Mouse (Mus musculus) CH12.LX (cell line): ENCODE results near the gene Usp32.

Source experiments
- BHLHE40 ChIP-seq: IDR thresholded peaks from 2 replicates; pipeline ENCODE4 v1.6.1; 2011; ENCODE audit warnings: mild to moderate bottlenecking, low read depth, low read length, improper control_type of control experiment
- CHD2 ChIP-seq: IDR thresholded peaks from 2 replicates; pipeline ENCODE4 v1.6.1; 2011; ENCODE audit warnings: low read length, improper control_type of control experiment
- CTCF ChIP-seq, 2 experiments: IDR thresholded peaks in 1 of 2; conservative IDR thresholded peaks in 1 of 2; 2 replicates each; pipeline ENCODE4 v1.5.1; 2011 to 2012; ENCODE audit warnings: low read depth in 2 of 2, low read length in 2 of 2, improper control_type of control experiment in 1 of 2, inconsistent platforms in 1 of 2, mild to moderate bottlenecking in 1 of 2, moderate library complexity in 1 of 2
- E2F4 ChIP-seq: IDR thresholded peaks from 2 replicates; pipeline ENCODE4 v1.6.1; 2011; ENCODE audit warnings: low read depth, low read length, improper control_type of control experiment; ENCODE audit not compliant: insufficient replicate concordance
- ELF1 ChIP-seq: IDR thresholded peaks from 2 replicates; pipeline ENCODE4 v1.6.1; 2014; ENCODE audit warnings: low read depth, mild to moderate bottlenecking, inconsistent platforms, low read length, improper control_type of control experiment
- GABPA ChIP-seq: IDR thresholded peaks from 2 replicates; pipeline ENCODE4 v1.6.1; 2012; ENCODE audit warnings: low read depth, low read length, improper control_type of control experiment, inconsistent platforms; ENCODE audit not compliant: insufficient replicate concordance
- HCFC1 ChIP-seq: IDR thresholded peaks from 2 replicates; pipeline ENCODE4 v1.6.1; 2012; ENCODE audit warnings: low read depth, mild to moderate bottlenecking, inconsistent platforms, low read length, improper control_type of control experiment
- NELFE ChIP-seq: IDR thresholded peaks from 2 replicates; pipeline ENCODE4 v1.6.1; 2011; ENCODE audit warnings: low read depth, low read length, improper control_type of control experiment
- PAX5 ChIP-seq: IDR thresholded peaks from 2 replicates; pipeline ENCODE4 v1.6.1; 2012; ENCODE audit warnings: low read length, inconsistent platforms, mixed read lengths
- POLR2A ChIP-seq: IDR thresholded peaks from 2 replicates; pipeline ENCODE4 v1.6.1; 2011; ENCODE audit warnings: low read depth, mild to moderate bottlenecking, improper control_type of control experiment, low read length
- USF2 ChIP-seq: conservative IDR thresholded peaks from 2 replicates; pipeline ENCODE4 v1.6.1; 2011; ENCODE audit warnings: low read depth, low read length, improper control_type of control experiment
- ZKSCAN1 ChIP-seq: IDR thresholded peaks from 2 replicates; pipeline ENCODE4 v1.6.1; 2012; ENCODE audit warnings: low read depth, inconsistent platforms, low read length, improper control_type of control experiment, borderline replicate concordance

DNA sequence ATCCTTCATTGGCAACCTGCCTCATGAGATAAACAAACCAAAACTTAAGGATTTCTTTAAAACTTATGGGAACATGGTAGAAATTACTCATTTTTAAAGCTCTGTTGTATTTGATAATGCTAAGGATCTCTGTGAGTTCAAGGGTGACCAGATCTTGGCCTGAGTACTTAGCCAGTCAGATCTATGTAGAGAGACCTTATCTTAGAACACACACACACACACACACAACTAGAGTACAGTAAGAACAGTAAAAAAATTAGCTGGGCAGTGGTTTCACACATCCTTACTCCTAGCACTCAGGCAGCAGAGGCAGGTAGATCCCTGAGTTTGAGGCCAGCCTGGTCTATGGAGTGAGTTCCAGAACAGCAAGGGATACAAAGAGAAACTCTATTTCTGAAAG, 53.7 kb downstream of the Usp32 start:
- no peak for TF ChIP-seq ELF1
- no peak for TF ChIP-seq CTCF (conservative IDR thresholded peaks at IDR 0.05 in 1 of 2, IDR thresholded peaks at IDR 0.05 in 1 of 2; ENCODE audit: low read depth in 2 of 2, low read length in 2 of 2)
- no peak for TF ChIP-seq USF2
- no peak for TF ChIP-seq PAX5
- no peak for TF ChIP-seq POLR2A
- TF ChIP-seq ZKSCAN1, result no peak
- TF ChIP-seq GABPA, result no peak
- TF ChIP-seq NELFE, result no peak
- TF ChIP-seq HCFC1, result no peak
- TF ChIP-seq E2F4, result no peak
- no peak for TF ChIP-seq BHLHE40
- no peak for TF ChIP-seq CHD2
